Mouse (Mus musculus) cerebral cortex, adult 2 months (tissue): ENCODE results near the gene Trio.

ENCODE experiments used
- WGBS: fragments of 180-500 bp; shearing (Covaris S2); methylation state at CpG from one replicate; pipeline ENCODE4 v1.1.7; 2018; 5-methylcytosine and 5-hydroxymethylcytosine counted together

Gene Trio

GRCm38 (mm10) chr15:28035601-28036000 lies 10.0 kb upstream of the Trio start:
- WGBS: 78% methylated on average over 10 of the region's 10 CpGs

- WGBS: 30% methylated on average over 10 of the region's 10 CpGs
These were observed 9.0 kb upstream of the Trio start for GRCm38 (mm10) chr15:28034636-28035035.

DNA sequence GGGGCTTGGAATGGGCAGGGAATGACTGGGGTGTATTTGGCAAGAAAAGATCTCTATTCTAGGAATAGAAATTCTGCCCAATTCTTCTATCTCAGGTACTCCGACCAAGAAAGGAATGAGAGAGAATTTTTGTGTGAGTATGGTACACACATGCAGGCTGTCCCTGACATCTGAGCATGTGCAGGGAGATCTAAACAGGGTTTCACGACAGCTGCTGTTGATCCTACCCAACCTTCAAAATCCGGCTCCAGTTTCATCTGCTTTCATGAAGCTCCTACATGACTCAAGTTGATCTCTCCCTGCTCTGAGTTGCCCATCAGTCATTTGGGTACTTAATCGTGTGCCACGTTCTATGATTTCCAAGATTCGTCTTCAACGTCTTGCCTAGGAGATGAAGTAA lies 3.7 kb upstream of the Trio start:
- WGBS: 80% methylated on average over 7 of the region's 7 CpGs

DNA sequence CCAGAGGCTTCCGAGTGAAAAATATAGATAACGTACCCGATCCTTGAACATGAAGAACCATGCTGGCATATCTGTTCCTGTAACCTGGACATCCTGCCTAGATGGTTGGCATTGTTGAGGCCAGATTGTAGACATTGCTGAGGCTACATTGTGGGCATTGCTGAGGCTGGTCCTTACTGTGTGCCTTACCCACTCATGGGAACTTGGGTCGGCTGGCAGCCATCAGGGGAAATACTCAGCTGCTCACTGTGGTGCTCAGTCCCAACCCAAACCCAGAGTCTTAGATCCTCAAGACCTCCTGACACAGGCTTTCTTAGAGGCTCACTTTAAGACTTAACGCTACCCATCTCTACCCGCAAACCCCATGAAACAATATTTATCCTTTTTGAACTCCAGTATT lies 2.9 kb upstream of the Trio start:
- 95% methylated on average over 6 of the region's 6 CpGs for WGBS

DNA sequence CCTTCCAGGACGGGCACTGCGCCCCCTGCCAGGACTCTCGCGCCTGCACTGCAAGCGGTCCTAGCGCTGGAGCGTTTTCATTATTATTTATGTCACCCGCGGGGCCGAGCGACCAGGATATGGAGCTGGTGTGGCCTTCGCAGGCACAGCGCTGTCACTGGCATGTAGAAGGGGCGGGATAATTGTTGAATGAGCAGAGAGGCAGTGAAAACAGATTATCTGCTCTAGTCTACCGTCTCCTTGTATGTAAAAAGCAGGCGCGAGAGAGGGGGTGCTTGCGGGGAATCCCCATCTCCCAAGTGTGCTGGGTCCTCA lies 476 bp upstream of the Trio start:
- 1% methylated on average over 18 of the region's 18 CpGs for WGBS

- under 1% methylated on average over 54 of the region's 54 CpGs for WGBS
These were observed 696 bp downstream of the Trio start for GRCm38 (mm10) chr15:28024965-28025338.

GRCm38 (mm10) chr15:28024031-28024964 lies 1.4 kb downstream of the Trio start:
- WGBS: 1% methylated on average over 81 of the region's 81 CpGs

DNA sequence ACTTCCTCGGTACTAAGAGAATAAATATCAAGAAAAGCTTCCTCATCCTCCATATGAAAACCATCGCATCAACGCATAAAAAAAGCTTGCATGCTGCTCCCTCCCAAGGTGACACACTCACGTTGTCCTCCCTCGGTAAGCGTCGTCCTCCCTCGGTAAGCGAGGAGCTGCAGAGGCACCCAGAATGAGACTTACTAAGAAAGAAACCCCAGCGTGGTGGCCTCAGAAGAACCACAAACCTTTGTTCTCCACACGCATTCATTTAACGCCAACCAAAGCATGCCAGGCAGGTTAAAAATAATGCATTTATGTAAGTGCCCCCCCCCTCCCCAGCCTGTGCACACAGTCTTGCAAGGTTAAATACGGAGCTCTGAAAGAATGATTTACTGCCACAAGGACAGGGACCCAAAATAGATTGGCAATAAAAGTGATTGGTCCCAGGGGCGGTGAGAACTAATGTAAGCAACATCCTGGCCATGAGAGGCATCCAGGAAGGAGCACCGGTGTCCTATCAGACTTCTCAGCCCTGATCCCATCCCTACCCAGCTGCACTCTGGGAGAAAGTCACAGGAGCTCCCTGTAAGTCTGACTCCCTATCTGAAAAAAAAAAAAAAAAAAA lies 3.9 kb downstream of the Trio start:
- WGBS: 20% methylated on average over 15 of the region's 15 CpGs

DNA sequence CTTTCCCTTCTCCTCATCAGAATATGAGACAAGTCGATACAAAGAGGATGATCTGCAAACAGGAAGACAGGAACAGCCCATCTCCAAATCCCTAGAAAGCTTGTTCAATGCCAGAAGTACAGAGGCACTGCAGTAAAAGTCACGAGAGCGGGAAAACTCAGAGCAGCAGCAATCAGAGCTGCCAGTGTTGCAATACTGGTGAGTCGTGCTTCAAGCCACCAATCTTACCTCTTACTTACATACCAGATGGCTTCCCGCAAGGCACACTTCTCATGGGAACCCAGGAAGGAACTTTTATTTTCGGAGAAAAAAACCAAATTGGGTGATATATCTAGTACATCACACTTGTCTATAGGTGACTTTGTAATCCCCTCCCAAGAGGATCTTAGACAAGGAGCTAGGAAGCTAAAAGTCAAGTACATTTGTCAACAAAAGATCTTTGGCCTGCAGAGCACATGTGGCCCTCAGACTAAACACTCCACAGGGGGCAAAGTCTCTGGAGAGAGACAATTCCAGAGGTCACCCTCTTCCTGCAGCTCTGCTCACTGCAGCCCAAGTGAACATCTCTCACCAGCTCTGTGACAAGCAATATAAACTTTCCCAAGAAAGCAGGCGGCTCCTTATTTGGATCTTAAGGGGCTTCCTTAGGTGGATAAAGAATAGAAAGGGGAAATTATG lies 6.1 kb downstream of the Trio start:
- 47% methylated on average over 7 of the region's 7 CpGs for WGBS

DNA sequence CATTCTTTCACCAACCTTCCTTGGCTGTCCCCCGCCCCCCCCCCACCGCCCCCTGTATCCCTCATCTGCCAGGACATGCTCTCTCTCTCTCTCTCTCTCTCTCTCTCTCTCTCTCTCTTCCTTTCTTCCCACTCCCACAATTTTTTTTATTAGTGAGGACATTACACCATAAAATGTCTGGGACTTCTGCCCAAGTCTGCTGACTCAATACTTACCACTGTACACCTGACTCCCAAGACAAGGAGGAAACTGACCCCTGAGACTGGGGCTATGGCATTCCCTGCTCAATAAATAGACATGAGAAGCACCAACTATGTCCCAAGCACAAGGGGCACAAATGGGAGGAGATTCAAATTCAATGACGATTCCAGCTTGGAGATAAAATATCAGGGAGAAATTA lies 18.1 kb downstream of the Trio start:
- 68% methylated on average over 3 of the region's 3 CpGs for WGBS

GRCm38 (mm10) chr15:28004192-28004767 lies 21.4 kb downstream of the Trio start:
- 74% methylated on average over 5 of the region's 5 CpGs for WGBS

DNA sequence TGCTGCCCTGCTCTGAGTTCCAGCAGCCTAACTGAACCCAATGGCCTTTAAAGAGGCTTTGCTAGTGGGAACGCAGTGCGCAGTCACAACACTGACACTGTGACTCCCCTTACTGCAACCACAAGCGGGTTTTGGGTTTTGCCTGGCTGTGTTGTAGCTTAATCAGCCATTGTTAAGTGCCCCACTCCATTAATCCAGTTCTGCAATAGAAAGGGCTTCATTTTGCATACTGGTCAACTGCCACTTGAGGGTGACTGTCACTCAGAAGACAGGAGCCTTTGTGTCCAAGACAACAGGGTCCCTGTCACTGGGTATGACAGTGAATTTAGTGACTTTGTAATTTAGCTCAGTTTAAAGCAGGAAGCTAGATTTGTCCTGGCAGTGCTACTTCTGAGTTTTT lies 23.1 kb downstream of the Trio start:
- WGBS: 70% methylated on average over 3 of the region's 3 CpGs

DNA sequence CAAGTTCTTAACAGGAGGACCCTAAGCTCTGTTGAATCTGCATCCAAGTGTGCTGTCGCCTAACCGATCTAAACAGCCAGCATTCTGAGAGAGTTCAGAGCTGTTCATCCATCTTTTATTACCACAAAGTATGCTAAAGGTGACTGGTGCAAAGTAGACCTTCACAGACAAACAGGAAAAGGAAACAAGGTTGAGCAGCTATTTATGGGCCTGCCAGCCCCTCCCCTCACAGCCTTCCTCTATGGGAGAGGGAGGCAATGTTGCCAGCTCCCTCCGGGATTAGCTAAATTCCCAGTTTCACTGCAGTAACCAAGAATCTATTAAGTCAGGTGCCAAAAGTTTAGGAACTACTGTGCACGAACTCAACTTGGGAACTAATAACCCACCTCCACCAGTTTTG lies 24.3 kb downstream of the Trio start:
- 38% methylated on average over 4 of the region's 4 CpGs for WGBS

- 39% methylated on average over 8 of the region's 8 CpGs for WGBS
These were observed 26.9 kb downstream of the Trio start for GRCm38 (mm10) chr15:27998621-27999359.

DNA sequence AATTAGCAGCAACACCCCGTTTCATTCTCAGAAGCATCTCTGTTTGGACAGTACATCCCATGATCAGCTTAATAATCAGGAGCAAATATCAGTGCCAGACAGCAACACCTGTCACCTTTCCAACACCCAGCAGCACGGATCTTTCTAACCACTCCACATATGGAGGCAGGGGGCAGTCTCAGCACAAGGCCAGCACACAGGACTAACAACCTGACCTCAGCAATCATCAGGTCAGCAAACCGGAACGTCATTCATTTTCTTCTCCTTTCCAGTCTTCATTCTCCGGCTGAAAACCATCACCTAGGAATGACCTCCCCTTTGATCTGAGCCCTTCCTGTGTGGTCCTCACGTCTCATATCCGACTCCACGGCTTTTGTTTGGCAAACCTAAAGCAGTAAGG lies 27.7 kb downstream of the Trio start:
- WGBS: 40% methylated on average over 8 of the region's 8 CpGs

DNA sequence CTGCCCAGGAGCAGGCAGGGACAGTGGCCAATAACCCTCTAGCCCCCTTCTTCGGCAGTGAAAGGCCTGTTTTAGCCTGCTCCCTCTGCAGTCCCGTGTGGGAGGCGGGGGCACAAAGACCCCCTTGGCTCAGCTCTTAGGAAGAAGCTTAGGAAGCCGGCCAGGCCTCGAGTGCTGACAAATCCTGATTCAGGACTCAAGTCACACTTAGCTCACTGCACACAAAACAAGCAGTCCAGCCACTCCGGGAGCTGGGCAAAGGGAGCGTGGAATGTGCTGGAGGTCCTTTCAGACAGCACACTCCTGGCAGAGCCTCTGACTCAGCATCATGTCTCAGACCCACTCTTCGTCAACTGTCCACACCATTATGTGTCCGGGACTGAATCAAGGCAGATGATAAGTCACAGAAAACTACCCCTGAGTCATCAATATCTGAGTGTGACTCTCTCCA lies 28.2 kb downstream of the Trio start:
- WGBS: 24% methylated on average over 9 of the region's 9 CpGs

GRCm38 (mm10) chr15:27996750-27997149 lies 28.9 kb downstream of the Trio start:
- WGBS: 65% methylated on average over 4 of the region's 4 CpGs

- 49% methylated on average over 3 of the region's 3 CpGs for WGBS
These were observed 30.2 kb downstream of the Trio start for GRCm38 (mm10) chr15:27995421-27995820.

DNA sequence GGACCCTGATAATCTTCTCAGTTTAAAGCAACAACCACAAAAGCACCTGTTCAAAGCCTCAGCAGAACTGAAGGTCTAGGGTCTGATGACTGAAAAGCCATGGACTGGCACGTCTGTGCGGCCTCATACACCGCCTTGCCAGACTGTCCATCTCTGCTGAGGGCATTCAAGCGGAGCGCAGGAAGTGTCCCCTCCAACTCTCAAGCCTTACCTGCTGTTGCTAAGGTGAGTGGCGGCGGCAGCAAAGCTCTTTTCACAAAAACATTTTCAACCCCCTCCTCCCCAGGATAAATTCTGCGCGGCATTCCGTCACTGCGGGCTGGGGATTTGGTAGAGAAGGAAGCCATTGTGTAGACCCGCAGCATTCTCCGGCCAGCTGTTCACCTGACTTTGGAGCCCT lies 30.8 kb downstream of the Trio start:
- 76% methylated on average over 13 of the region's 13 CpGs for WGBS

- WGBS: 72% methylated on average over 7 of the region's 7 CpGs
These were observed 32.1 kb downstream of the Trio start for GRCm38 (mm10) chr15:27993528-27993927.

DNA sequence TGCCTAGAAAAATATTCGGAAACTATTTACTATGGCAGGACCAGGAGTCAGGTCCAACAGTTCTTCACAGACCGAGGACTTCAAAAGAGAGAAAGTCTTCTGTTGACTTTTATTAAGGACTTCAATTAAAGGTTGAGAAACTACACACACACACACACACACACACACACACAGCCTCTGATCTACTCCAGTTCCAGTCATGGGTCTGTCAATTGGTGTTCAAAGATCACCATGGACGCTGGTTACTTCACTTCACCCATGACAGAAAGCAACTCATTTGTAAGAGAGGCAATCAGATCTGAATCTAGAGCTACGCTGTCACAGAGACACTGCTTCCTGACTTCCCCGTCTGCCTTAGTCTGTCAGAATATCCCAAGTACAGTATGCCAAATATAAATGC lies 33.1 kb downstream of the Trio start:
- WGBS: 41% methylated on average over 5 of the region's 5 CpGs
